Mouse (Mus musculus) CH12.LX (cell line): ENCODE measurements at regions not wholly inside any gene's neighbourhood (a gene's known extent, or its start where the extent isn't known, plus 50 kb on each side); places are given as distances from the start of the nearest gene placed in this dataset.

Source experiments
- DNase-seq: peaks from one replicate; pipeline ENCODE4 v3.0.0-alpha.2; 2013; ENCODE audit errors: extremely low read depth
- H3K27ac ChIP-seq: 2 replicates; pipeline ENCODE4 v1.5.1; 2012; ENCODE audit warnings: low read depth, mild to moderate bottlenecking, control low read depth, moderate library complexity; ENCODE audit not compliant: insufficient read depth
- H3K27me3 ChIP-seq: replicated peaks from 2 replicates; pipeline ENCODE3; 2012; ENCODE audit warnings: inconsistent platforms
- H3K36me3 ChIP-seq, 2 experiments: replicated peaks in 1 of 2; 2 replicates each; pipeline versions ENCODE3 to v1.6.1; 2012; ENCODE audit warnings: inconsistent platforms in 1 of 2, low read length in 1 of 2, mild to moderate bottlenecking in 1 of 2, mixed read lengths in 1 of 2, moderate library complexity in 1 of 2; ENCODE audit not compliant: control insufficient read depth in 1 of 2, insufficient read depth in 1 of 2
- H3K4me1 ChIP-seq, 2 experiments: 2 replicates each; pipeline ENCODE4 v1.6.1; 2012; ENCODE audit warnings: inconsistent platforms in 1 of 2, moderate library complexity in 1 of 2; ENCODE audit not compliant: insufficient read depth in 2 of 2, control insufficient read depth in 1 of 2
- H3K4me2 ChIP-seq: 2 replicates; pipeline ENCODE4 v1.6.1; 2012; ENCODE audit warnings: low read depth, mild to moderate bottlenecking, control low read depth; ENCODE audit not compliant: poor library complexity, insufficient read depth, severe bottlenecking
- H3K4me3 ChIP-seq, 3 experiments: fragments of 150-350 bp in 1 of 3; sonication (generic) in 1 of 3; replicated peaks in 1 of 3; 2 replicates each; pipeline versions ENCODE3 to v1.5.1; 2011 to 2012; ENCODE audit warnings: low read depth in 2 of 3, low read length in 2 of 3, mild to moderate bottlenecking in 2 of 3, moderate library complexity in 2 of 3, control low read depth in 1 of 3, improper control_type of control experiment in 1 of 3, inconsistent platforms in 1 of 3, mixed read lengths in 1 of 3; ENCODE audit not compliant: poor library complexity in 1 of 3
- H3K79me2 ChIP-seq: replicated peaks from 2 replicates; pipeline ENCODE4 v1.6.1; 2012; ENCODE audit warnings: mild to moderate bottlenecking, moderate library complexity; ENCODE audit not compliant: control insufficient read depth, poor library complexity, insufficient read depth, severe bottlenecking; ENCODE audit errors: extremely low read depth
- H3K9ac ChIP-seq: 2 replicates; pipeline ENCODE4 v1.6.1; 2012; ENCODE audit warnings: low read depth, mild to moderate bottlenecking, control low read depth, moderate library complexity; ENCODE audit not compliant: insufficient read depth
- H3K9me3 ChIP-seq: replicated peaks from 2 replicates; pipeline ENCODE3; 2012; ENCODE audit warnings: low read length, inconsistent platforms, mixed read lengths
- BHLHE40 ChIP-seq: IDR thresholded peaks from 2 replicates; pipeline ENCODE4 v1.6.1; 2011; ENCODE audit warnings: mild to moderate bottlenecking, low read depth, low read length, improper control_type of control experiment
- CHD1 ChIP-seq: IDR thresholded peaks from 2 replicates; pipeline ENCODE4 v1.6.1; 2012; ENCODE audit warnings: low read depth, low read length, improper control_type of control experiment, inconsistent platforms
- CTCF ChIP-seq, 2 experiments: IDR thresholded peaks in 1 of 2; conservative IDR thresholded peaks in 1 of 2; 2 replicates each; pipeline ENCODE4 v1.5.1; 2011 to 2012; ENCODE audit warnings: low read depth in 2 of 2, low read length in 2 of 2, improper control_type of control experiment in 1 of 2, inconsistent platforms in 1 of 2, mild to moderate bottlenecking in 1 of 2, moderate library complexity in 1 of 2
- E2F4 ChIP-seq: IDR thresholded peaks from 2 replicates; pipeline ENCODE4 v1.6.1; 2011; ENCODE audit warnings: low read depth, low read length, improper control_type of control experiment; ENCODE audit not compliant: insufficient replicate concordance
- ELF1 ChIP-seq: IDR thresholded peaks from 2 replicates; pipeline ENCODE4 v1.6.1; 2014; ENCODE audit warnings: low read depth, mild to moderate bottlenecking, inconsistent platforms, low read length, improper control_type of control experiment
- EP300 ChIP-seq: IDR thresholded peaks from 2 replicates; pipeline ENCODE4 v1.6.1; 2011; ENCODE audit warnings: low read length, improper control_type of control experiment
- ETS1 ChIP-seq: conservative IDR thresholded peaks from 2 replicates; pipeline ENCODE4 v1.6.1; 2012; ENCODE audit warnings: low read depth, mild to moderate bottlenecking, inconsistent platforms, low read length, improper control_type of control experiment, moderate library complexity
- HCFC1 ChIP-seq: IDR thresholded peaks from 2 replicates; pipeline ENCODE4 v1.6.1; 2012; ENCODE audit warnings: low read depth, mild to moderate bottlenecking, inconsistent platforms, low read length, improper control_type of control experiment
- JUN ChIP-seq: IDR thresholded peaks from 2 replicates; pipeline ENCODE4 v1.6.1; 2011; ENCODE audit warnings: low read depth, mild to moderate bottlenecking, low read length, improper control_type of control experiment, moderate library complexity; ENCODE audit not compliant: insufficient read depth
- KAT2A ChIP-seq: IDR thresholded peaks from 2 replicates; pipeline ENCODE4 v1.6.1; 2012; ENCODE audit warnings: low read length, improper control_type of control experiment, inconsistent platforms; ENCODE audit not compliant: insufficient replicate concordance
- MAX ChIP-seq: IDR thresholded peaks from 2 replicates; pipeline ENCODE4 v1.6.1; 2011; ENCODE audit warnings: low read length, improper control_type of control experiment
- MAZ ChIP-seq: IDR thresholded peaks from 2 replicates; pipeline ENCODE4 v1.6.1; 2012; ENCODE audit warnings: low read depth, mild to moderate bottlenecking, inconsistent platforms, low read length, improper control_type of control experiment, moderate library complexity
- MEF2A ChIP-seq: IDR thresholded peaks from 2 replicates; pipeline ENCODE4 v1.6.1; 2014; ENCODE audit warnings: low read depth, mild to moderate bottlenecking, inconsistent platforms, low read length, improper control_type of control experiment, borderline replicate concordance
- MXI1 ChIP-seq: IDR thresholded peaks from 2 replicates; pipeline ENCODE4 v1.6.1; 2011; ENCODE audit warnings: mild to moderate bottlenecking, low read depth, low read length, improper control_type of control experiment
- NRF1 ChIP-seq: IDR thresholded peaks from 2 replicates; pipeline ENCODE4 v1.6.1; 2014; ENCODE audit warnings: low read depth, mild to moderate bottlenecking, inconsistent platforms, low read length, improper control_type of control experiment, moderate library complexity
- RCOR1 ChIP-seq: conservative IDR thresholded peaks from 2 replicates; pipeline ENCODE4 v1.6.1; 2012; ENCODE audit warnings: low read depth, mild to moderate bottlenecking, inconsistent platforms, low read length, improper control_type of control experiment
- SIN3A ChIP-seq: IDR thresholded peaks from 2 replicates; pipeline ENCODE4 v1.6.1; 2012; ENCODE audit warnings: low read length, improper control_type of control experiment, inconsistent platforms
- TBP ChIP-seq: conservative IDR thresholded peaks from 2 replicates; pipeline ENCODE4 v1.6.1; 2011; ENCODE audit warnings: low read depth, low read length, improper control_type of control experiment
- USF2 ChIP-seq: conservative IDR thresholded peaks from 2 replicates; pipeline ENCODE4 v1.6.1; 2011; ENCODE audit warnings: low read depth, low read length, improper control_type of control experiment
- ZC3H11A ChIP-seq: IDR thresholded peaks from 2 replicates; pipeline ENCODE4 v1.6.1; 2012; ENCODE audit warnings: low read depth, mild to moderate bottlenecking, inconsistent platforms, low read length, improper control_type of control experiment
- ZKSCAN1 ChIP-seq: IDR thresholded peaks from 2 replicates; pipeline ENCODE4 v1.6.1; 2012; ENCODE audit warnings: low read depth, inconsistent platforms, low read length, improper control_type of control experiment, borderline replicate concordance
- dilution Hi-C: fragments of 300-500 bp; cut with MboI; formaldehyde crosslinking; loops from 2 replicates; pipeline ENCODE4 v1.14.3; 2020; ENCODE audit warnings: low sequenced_read_pairs; ENCODE audit not compliant: extremely low pct_unique_long_range_greater_than_20kb, extremely low pct_ligation_motif_present
- in situ Hi-C: fragments of 300-500 bp; cut with MboI; formaldehyde crosslinking; loops from 3 replicates; pipeline ENCODE4 v1.14.3; 2019; ENCODE audit warnings: low sequenced_read_pairs, low pct_ligation_motif_present, low pct_unique_long_range_greater_than_20kb, mixed read lengths

GRCm38 (mm10) chr11:17734519-17734918 lies 219.2 kb downstream of the Etaa1 start:
- no peak overlapping the region for H3K27ac ChIP-seq
- no peak overlapping the region for H3K9ac ChIP-seq
- TF ChIP-seq ZC3H11A (no peak), USF2 (no peak), MAX (no peak), E2F4 (no peak), SIN3A (no peak), CHD1 (no peak), NRF1 (no peak), TBP (no peak)
- H3K36me3 ChIP-seq, result no peaks in the 10 kb centered on the region
- in situ Hi-C loops (no loop called here), dilution Hi-C loops (no loop called here)
- peaks cover 2 to 54% of the 10 kb centered on the region in 2 experiments; a peak in 2 of 4 replicates for H3K4me1 ChIP-seq
- peaks cover 2% of the 10 kb centered on the region for H3K9me3 ChIP-seq
- H3K4me3 ChIP-seq, result no peak overlapping the region
- H3K27me3 ChIP-seq, result no peaks in the 10 kb centered on the region
- H3K79me2 ChIP-seq, result no peaks in the 10 kb centered on the region
- no peak for DNase-seq
- H3K4me2 ChIP-seq, result no peak overlapping the region

- in situ Hi-C loops, result no loop called here
- H3K4me3 ChIP-seq, result no peak overlapping the region
- no peaks in the 10 kb centered on the region for H3K9me3 ChIP-seq
- no peak overlapping the region for H3K27ac ChIP-seq
- no peak for DNase-seq
- H3K4me1 ChIP-seq, result peaks cover 2 to 31% of the 10 kb centered on the region in 2 experiments; a peak in 2 of 4 replicates
- H3K79me2 ChIP-seq, result no peaks in the 10 kb centered on the region
- TF ChIP-seq KAT2A, result no peak
- no peak for TF ChIP-seq MAZ
- no peak for TF ChIP-seq HCFC1
- no peak for TF ChIP-seq ELF1
- TF ChIP-seq BHLHE40, result no peak
- no peak for TF ChIP-seq MEF2A
- no peak for TF ChIP-seq ETS1
- no peak for TF ChIP-seq ZKSCAN1
- no peak for TF ChIP-seq EP300
- no peak for TF ChIP-seq RCOR1
- no peak for TF ChIP-seq MXI1
- TF ChIP-seq USF2, result no peak
- no peak for TF ChIP-seq CTCF (conservative IDR thresholded peaks at IDR 0.05 in 1 of 2, IDR thresholded peaks at IDR 0.05 in 1 of 2; ENCODE audit: low read depth in 2 of 2, low read length in 2 of 2)
- no peak for TF ChIP-seq JUN
- TF ChIP-seq, all 38 proteins: peak for 0
- Histone ChIP-seq H3K9ac (no peak overlapping the region), H3K27me3 (no peaks in the 10 kb centered on the region), H3K36me3 (no peaks in the 10 kb centered on the region), H3K4me2 (no peak overlapping the region)
- dilution Hi-C loops, result no loop called here
Observed at GRCm38 (mm10) chr11:17738879-17739278, 214.8 kb downstream of the Etaa1 start.
